In the genomic region with DNA sequence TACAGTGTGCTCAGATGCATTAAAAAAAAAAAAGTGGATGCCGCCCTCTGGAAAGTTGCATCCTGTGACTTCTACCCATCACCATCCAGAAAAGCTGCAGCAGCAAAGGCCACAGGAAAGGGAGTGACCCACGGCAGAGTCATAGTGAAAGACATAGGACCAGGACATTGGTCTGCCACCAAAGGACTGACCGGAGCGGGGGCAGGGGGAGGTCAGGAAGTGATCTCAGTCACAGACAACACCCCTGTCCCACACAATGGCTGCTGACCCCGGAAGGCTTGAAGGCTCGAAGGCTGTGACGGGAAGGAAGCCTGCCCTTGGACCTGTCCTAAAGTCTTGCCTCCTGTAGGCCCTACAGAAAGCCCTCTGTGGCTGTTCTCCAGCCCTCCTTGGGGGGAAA, we compare ENCODE assay signal across 23 mouse cellular contexts. TPM values are rescaled to one million over a fixed set of nuclear protein-coding genes. Genes with fewer than 3 reads are reported as not detected.
DNase-seq lines count a peak whose midpoint lies in the region; ATAC-seq and TF ChIP-seq lines count a peak whose summit lies in the region.
"Had no signal": no experiment of that assay in that cellular context is flagged by ENCODE, and none has a peak within 500 bp of the region (broad histone marks: within the 10 kb centered on the region; RNA-seq: fewer than 3 reads in every experiment).

No protein-coding gene starts in this region.

- peak overlapping the region; percentile 13; the same call in 1 of the 2 replicates for H3K27ac ChIP-seq in heart, postnatal 0 days (ENCODE audit: low read depth)
- H3K27ac ChIP-seq in heart, embryonic 11.5 days (ENCODE audit: low read depth, low read length), result no peak overlapping the region
- no peak overlapping the region for H3K27ac ChIP-seq in liver, embryonic 13.5 days
- no peak overlapping the region for H3K27ac ChIP-seq in liver, embryonic 11.5 days (ENCODE audit: low read depth, low read length)
- 0 out of 2 replicates have a peak overlapping the region, but pooled peaks have one; percentile 23 for H3K27ac ChIP-seq in midbrain, embryonic 10.5 days (replicated peaks)
- H3K27ac ChIP-seq in midbrain, embryonic 14.5 days (replicated peaks; ENCODE audit: low read depth, low read length), result no peak overlapping the region
- no peak overlapping the region for H3K27ac ChIP-seq in intestine, embryonic 15.5 days
- H3K27ac ChIP-seq: embryonic facial prominence, embryonic 15.5 days; forebrain, embryonic 10.5 days; heart, embryonic 13.5 days; hindbrain, embryonic 13.5 days; hindbrain, postnatal 0 days had no signal

- H3K4me2 ChIP-seq in heart, postnatal 0 days (ENCODE audit: low read depth, low read length), result no peak overlapping the region
- H3K4me2 ChIP-seq in heart, embryonic 11.5 days, result no peak overlapping the region
- no peak overlapping the region for H3K4me2 ChIP-seq in liver, embryonic 13.5 days
- no peak overlapping the region for H3K4me2 ChIP-seq in liver, embryonic 11.5 days
- no peak overlapping the region for H3K4me2 ChIP-seq in midbrain, embryonic 14.5 days (ENCODE audit: low read length)
- no peak overlapping the region for H3K4me2 ChIP-seq in intestine, embryonic 15.5 days (replicated peaks)
- H3K4me2 ChIP-seq: embryonic facial prominence, embryonic 15.5 days; heart, embryonic 13.5 days; hindbrain, embryonic 13.5 days had no signal

- no peak for DNase-seq in heart, postnatal 0 days (ENCODE audit: low spot score)
- no peak for DNase-seq in liver, embryonic 13.5 days
- DNase-seq in liver, embryonic 11.5 days (ENCODE audit: low spot score), result no peak
- DNase-seq in midbrain, embryonic 10.5 days (ENCODE audit: low spot score), result no peak
- no peak for DNase-seq in midbrain, embryonic 14.5 days
- DNase-seq: adrenal gland, adult 2 months; adrenal gland, postnatal 25 days; cerebellum, adult 18-20 months; cerebellum, adult 9-11 months; cerebellum, postnatal 36 days; embryo, embryonic 11 days; gastrocnemius, postnatal 36 days; heart, adult 18-20 months; heart, postnatal 14 days had no signal

- H3K36me3 ChIP-seq in heart, postnatal 0 days (replicated peaks; ENCODE audit: control insufficient read depth, insufficient read depth, low read length), result peaks cover 6% of the 10 kb centered on the region; the same call in 1 of the 2 replicates
- H3K36me3 ChIP-seq in heart, embryonic 11.5 days (ENCODE audit: control insufficient read depth, insufficient read depth, low read length), result peaks cover 6% of the 10 kb centered on the region; the same call in 1 of the 2 replicates
- peaks cover 6% of the 10 kb centered on the region; the same call in 1 of the 2 replicates for H3K36me3 ChIP-seq in liver, embryonic 13.5 days
- H3K36me3 ChIP-seq in liver, embryonic 11.5 days (ENCODE audit: control insufficient read depth, insufficient read depth, low read length), result 0 out of 2 replicates have a peak, but pooled peaks cover 2% of the 10 kb centered on the region
- H3K36me3 ChIP-seq in midbrain, embryonic 10.5 days, result peaks cover 10% of the 10 kb centered on the region
- peaks cover 7% of the 10 kb centered on the region for H3K36me3 ChIP-seq in midbrain, embryonic 14.5 days (ENCODE audit: control insufficient read depth, insufficient read depth, low read length)
- no peaks in the 10 kb centered on the region for H3K36me3 ChIP-seq in intestine, embryonic 15.5 days

- TF ChIP-seq EP300 in heart, postnatal 0 days (IDR thresholded peaks at IDR 0.05; ENCODE audit: low read depth), result no peak

- H3K27me3 ChIP-seq in heart, postnatal 0 days (ENCODE audit: control insufficient read depth, insufficient read depth, low read length), result no peaks in the 10 kb centered on the region
- no peaks in the 10 kb centered on the region for H3K27me3 ChIP-seq in heart, embryonic 11.5 days (ENCODE audit: control insufficient read depth, insufficient read depth, low read length)
- no peaks in the 10 kb centered on the region for H3K27me3 ChIP-seq in liver, embryonic 13.5 days
- no peaks in the 10 kb centered on the region for H3K27me3 ChIP-seq in liver, embryonic 11.5 days (replicated peaks; ENCODE audit: control insufficient read depth, insufficient read depth, low read length)
- no peaks in the 10 kb centered on the region for H3K27me3 ChIP-seq in midbrain, embryonic 10.5 days (ENCODE audit: low read depth, poor library complexity, severe bottlenecking)
- H3K27me3 ChIP-seq in midbrain, embryonic 14.5 days (ENCODE audit: control insufficient read depth, insufficient read depth, low read length), result no peaks in the 10 kb centered on the region
- H3K27me3 ChIP-seq in intestine, embryonic 15.5 days (replicated peaks), result no peaks in the 10 kb centered on the region
- H3K27me3 ChIP-seq: embryonic facial prominence, embryonic 15.5 days; heart, embryonic 13.5 days; hindbrain, embryonic 13.5 days had no signal

- H3K4me1 ChIP-seq in heart, postnatal 0 days (ENCODE audit: control insufficient read depth, insufficient read depth), result no peaks in the 10 kb centered on the region
- peaks cover under 1% of the 10 kb centered on the region for H3K4me1 ChIP-seq in heart, embryonic 11.5 days (ENCODE audit: control insufficient read depth, insufficient read depth, low read length)
- no peaks in the 10 kb centered on the region for H3K4me1 ChIP-seq in liver, embryonic 13.5 days (replicated peaks)
- H3K4me1 ChIP-seq in liver, embryonic 11.5 days (replicated peaks; ENCODE audit: control insufficient read depth, insufficient read depth, low read length), result no peaks in the 10 kb centered on the region
- no peaks in the 10 kb centered on the region for H3K4me1 ChIP-seq in midbrain, embryonic 10.5 days
- no peaks in the 10 kb centered on the region for H3K4me1 ChIP-seq in midbrain, embryonic 14.5 days (ENCODE audit: control insufficient read depth, insufficient read depth, low read length)
- no peaks in the 10 kb centered on the region for H3K4me1 ChIP-seq in intestine, embryonic 15.5 days (replicated peaks)
- H3K4me1 ChIP-seq: embryonic facial prominence, embryonic 15.5 days; forebrain, embryonic 10.5 days; hindbrain, embryonic 13.5 days had no signal

- TF ChIP-seq CTCF in heart, postnatal 0 days (IDR thresholded peaks at IDR 0.05; ENCODE audit: low read depth), result no peak

- no peaks in the 10 kb centered on the region for H3K9me3 ChIP-seq in heart, postnatal 0 days (replicated peaks; ENCODE audit: control insufficient read depth, low read length)
- H3K9me3 ChIP-seq in heart, embryonic 11.5 days (replicated peaks; ENCODE audit: control insufficient read depth, low read length), result no peaks in the 10 kb centered on the region
- no peaks in the 10 kb centered on the region for H3K9me3 ChIP-seq in liver, embryonic 13.5 days (replicated peaks)
- H3K9me3 ChIP-seq in liver, embryonic 11.5 days (ENCODE audit: control insufficient read depth, low read length), result no peaks in the 10 kb centered on the region
- H3K9me3 ChIP-seq in midbrain, embryonic 10.5 days (replicated peaks), result no peaks in the 10 kb centered on the region
- no peaks in the 10 kb centered on the region for H3K9me3 ChIP-seq in midbrain, embryonic 14.5 days (ENCODE audit: control insufficient read depth, low read length)
- no peaks in the 10 kb centered on the region for H3K9me3 ChIP-seq in intestine, embryonic 15.5 days
- H3K9me3 ChIP-seq: embryonic facial prominence, embryonic 15.5 days; forebrain, embryonic 10.5 days; heart, embryonic 13.5 days; hindbrain, embryonic 13.5 days had no signal

- H3K4me3 ChIP-seq in heart, postnatal 0 days (ENCODE audit: low read depth, low read length), result no peak overlapping the region
- no peak overlapping the region for H3K4me3 ChIP-seq in heart, embryonic 11.5 days (ENCODE audit: low read depth, low read length)
- H3K4me3 ChIP-seq in liver, embryonic 13.5 days (replicated peaks), result no peak overlapping the region
- no peak overlapping the region for H3K4me3 ChIP-seq in liver, embryonic 11.5 days (ENCODE audit: low read depth, low read length)
- H3K4me3 ChIP-seq in midbrain, embryonic 10.5 days, result no peak overlapping the region
- no peak overlapping the region for H3K4me3 ChIP-seq in midbrain, embryonic 14.5 days (replicated peaks; ENCODE audit: low read depth, low read length)
- H3K4me3 ChIP-seq in intestine, embryonic 15.5 days (replicated peaks), result no peak overlapping the region
- H3K4me3 ChIP-seq: embryonic facial prominence, embryonic 15.5 days; erythroblast, embryonic 14.5 days; forebrain, embryonic 10.5 days; heart, embryonic 13.5 days; hindbrain, embryonic 13.5 days had no signal

- WGBS in heart, postnatal 0 days, result 69% methylated on average over 7 of the region's 7 CpGs
- WGBS in heart, embryonic 11.5 days (ENCODE audit: insufficient replicate concordance), result 69% methylated on average over 7 of the region's 7 CpGs
- 57% methylated on average over 7 of the region's 7 CpGs for WGBS in liver, embryonic 13.5 days (ENCODE audit: insufficient replicate concordance)
- WGBS in liver, embryonic 11.5 days, result 68% methylated on average over 7 of the region's 7 CpGs
- WGBS in midbrain, embryonic 10.5 days, result 82% methylated on average over 7 of the region's 7 CpGs
- WGBS in midbrain, embryonic 14.5 days, result 84% methylated on average over 7 of the region's 7 CpGs
- WGBS in intestine, embryonic 15.5 days, result 83% methylated on average over 7 of the region's 7 CpGs

- H3K9ac ChIP-seq in heart, postnatal 0 days (replicated peaks; ENCODE audit: low read depth, low read length), result no peak overlapping the region
- no peak overlapping the region for H3K9ac ChIP-seq in heart, embryonic 11.5 days (ENCODE audit: low read depth, low read length)
- H3K9ac ChIP-seq in liver, embryonic 13.5 days, result no peak overlapping the region
- H3K9ac ChIP-seq in liver, embryonic 11.5 days (ENCODE audit: low read depth, low read length), result no peak overlapping the region
- no peak overlapping the region for H3K9ac ChIP-seq in midbrain, embryonic 14.5 days (replicated peaks; ENCODE audit: low read length)
- no peak overlapping the region for H3K9ac ChIP-seq in intestine, embryonic 15.5 days
- H3K9ac ChIP-seq: embryonic facial prominence, embryonic 15.5 days; heart, embryonic 13.5 days; hindbrain, embryonic 13.5 days had no signal

- peak; percentile 24; the same call in 1 of the 2 replicates for ATAC-seq in heart, postnatal 0 days (ENCODE audit: insufficient read depth, low read depth)
- ATAC-seq in heart, embryonic 11.5 days (replicated peaks; ENCODE audit: insufficient number of reproducible peaks, low FRiP score, low TSS enrichment), result no peak; the same call in 1 of the 2 replicates
- ATAC-seq in liver, embryonic 13.5 days (ENCODE audit: low read depth), result peak; percentile 34; the same call in 1 of the 2 replicates
- no peak; the same call in 1 of the 2 replicates for ATAC-seq in liver, embryonic 11.5 days (replicated peaks; ENCODE audit: low FRiP score)
- no peak for ATAC-seq in midbrain, embryonic 14.5 days (ENCODE audit: low FRiP score, low TSS enrichment)
- no peak for ATAC-seq in intestine, embryonic 15.5 days
- ATAC-seq: forebrain, embryonic 14.5 days; hindbrain, postnatal 0 days had no signal

RNA-seq across cellular contexts. Expression of gene Gns, which starts 36.1 kb away (rescaled TPM):
- total RNA-seq in heart, postnatal 0 days (2014; rRNA removed; ENCODE audit: low replicate concordance), result 50.4 and 57.5 TPM in 2 replicates
- polyA plus RNA-seq in heart, postnatal 0 days (2015; fragmentation: Nextera tagmentation; extraction: Ambion mirVana), result 25.2 and 26.1 TPM in 2 replicates
- 33.6 and 38.3 TPM in 2 replicates for polyA plus RNA-seq in heart, embryonic 11.5 days (2014; fragmentation: Nextera tagmentation; extraction: Ambion mirVana)
- polyA plus RNA-seq in liver, embryonic 13.5 days (2015; fragmentation: Nextera tagmentation; extraction: Ambion mirVana), result 13.0 and 16.5 TPM in 2 replicates
- 31.2 and 31.6 TPM in 2 replicates for polyA plus RNA-seq in liver, embryonic 11.5 days (2014; fragmentation: Nextera tagmentation; extraction: Ambion mirVana)
- polyA plus RNA-seq in midbrain, embryonic 10.5 days (2016; fragmentation: Nextera tagmentation; extraction: Ambion mirVana), result 35.8 and 36.4 TPM in 2 replicates
- 36.5 and 47.2 TPM in 2 replicates for polyA plus RNA-seq in midbrain, embryonic 14.5 days (2014; fragmentation: Nextera tagmentation; extraction: Ambion mirVana)
- polyA plus RNA-seq in intestine, embryonic 15.5 days (2015; fragmentation: Nextera tagmentation; extraction: Ambion mirVana), result 41.4 and 42.4 TPM in 2 replicates

RNA-seq across cellular contexts. Expression of gene Tbc1d30, which starts 49.9 kb away (rescaled TPM):
- total RNA-seq in heart, postnatal 0 days (2014; rRNA removed; ENCODE audit: low replicate concordance), result 0.58 and 14.7 TPM in 2 replicates
- polyA plus RNA-seq in heart, postnatal 0 days (2015; fragmentation: Nextera tagmentation; extraction: Ambion mirVana), result 1.1 and 1.2 TPM in 2 replicates
- 1.1 and 1.5 TPM in 2 replicates for polyA plus RNA-seq in heart, embryonic 11.5 days (2014; fragmentation: Nextera tagmentation; extraction: Ambion mirVana)
- polyA plus RNA-seq in liver, embryonic 13.5 days (2015; fragmentation: Nextera tagmentation; extraction: Ambion mirVana), result 0.14 and 0.15 TPM in 2 replicates
- 0.27 and 0.78 TPM in 2 replicates for polyA plus RNA-seq in liver, embryonic 11.5 days (2014; fragmentation: Nextera tagmentation; extraction: Ambion mirVana)
- 1.1 and 2.2 TPM in 2 replicates for polyA plus RNA-seq in midbrain, embryonic 10.5 days (2016; fragmentation: Nextera tagmentation; extraction: Ambion mirVana)
- 16.6 and 17.0 TPM in 2 replicates for polyA plus RNA-seq in midbrain, embryonic 14.5 days (2014; fragmentation: Nextera tagmentation; extraction: Ambion mirVana)
- polyA plus RNA-seq in intestine, embryonic 15.5 days (2015; fragmentation: Nextera tagmentation; extraction: Ambion mirVana), result 3.5 and 4.5 TPM in 2 replicates
- polyA plus RNA-seq: erythroblast, embryonic 14.5 days had no signal

Comparison
In these comparisons a context has a peak if more than half of its experiments do, and no peak if none do; other contexts are left out.
1. ATAC-seq: peak in heart, postnatal 0 days (single experiment) and liver, embryonic 13.5 days (single experiment); none in heart, embryonic 11.5 days (single experiment), liver, embryonic 11.5 days (single experiment), midbrain, embryonic 14.5 days (single experiment) and intestine, embryonic 15.5 days (single experiment).
2. H3K27ac ChIP-seq: peak in heart, postnatal 0 days (single experiment) and midbrain, embryonic 10.5 days (single experiment); none in heart, embryonic 11.5 days (single experiment), liver, embryonic 13.5 days (single experiment), liver, embryonic 11.5 days (single experiment), midbrain, embryonic 14.5 days (single experiment) and intestine, embryonic 15.5 days (single experiment).